In genomic region chr13:92753676-92754075, GRCm38 (mm10) we compare ENCODE assay signal across 17 mouse cellular contexts. TPM values are rescaled to one million over a fixed set of nuclear protein-coding genes. Genes with fewer than 3 reads are reported as not detected.
"Had no signal": no experiment of that assay in that cellular context is flagged by ENCODE, and none has a peak within 500 bp of the region (broad histone marks: within the 10 kb centered on the region; RNA-seq: fewer than 3 reads in every experiment).

No protein-coding gene starts in this region.

- H3K27ac ChIP-seq: neural tube, embryonic 13.5 days; neural tube, embryonic 15.5 days; stomach, embryonic 15.5 days; stomach, postnatal 0 days had no signal

- H3K9ac ChIP-seq: neural tube, embryonic 13.5 days; neural tube, embryonic 15.5 days; stomach, embryonic 15.5 days had no signal

- H3K9me3 ChIP-seq: neural tube, embryonic 13.5 days; neural tube, embryonic 15.5 days; stomach, embryonic 15.5 days had no signal

- H3K27me3 ChIP-seq: neural tube, embryonic 13.5 days; stomach, embryonic 15.5 days had no signal

- H3K4me2 ChIP-seq: neural tube, embryonic 13.5 days; neural tube, embryonic 15.5 days; stomach, embryonic 15.5 days had no signal

- DNase-seq: retina, postnatal 1 day; right cerebral cortex, adult 18-20 months; right cerebral cortex, postnatal 14 days; right cerebral cortex, postnatal 25 days; right cerebral cortex, postnatal 4 days; spleen, adult 18-20 months; thymus, adult 18-20 months; thymus, adult 2 months; thymus, postnatal 14 days; thymus, postnatal 25 days; thymus, postnatal 36 days; thymus, postnatal 4 days had no signal

- H3K4me1 ChIP-seq: stomach, embryonic 15.5 days had no signal

- H3K4me3 ChIP-seq: neural tube, embryonic 13.5 days; neural tube, embryonic 15.5 days; stomach, embryonic 15.5 days had no signal

- H3K36me3 ChIP-seq: neural tube, embryonic 13.5 days; neural tube, embryonic 15.5 days; stomach, embryonic 15.5 days had no signal

RNA-seq across cellular contexts. Expression of gene Thbs4, which starts 40.9 kb away (rescaled TPM):
- total RNA-seq: neutrophil, adult 5-6 weeks had no signal
